Comparison of ENCODE assay signal across 20 mouse cellular contexts in genomic region chr11:78764820-78765219, GRCm38 (mm10). TPM values are rescaled to one million over a fixed set of nuclear protein-coding genes. Genes with fewer than 3 reads are reported as not detected.
A peak's percentile ranks its signal among the peaks of the same experiment; 100 is the strongest.
DNase-seq lines count a peak whose midpoint lies in the region; ATAC-seq and TF ChIP-seq lines count a peak whose summit lies in the region.
"Had no signal": no experiment of that assay in that cellular context is flagged by ENCODE, and none has a peak within 500 bp of the region (broad histone marks: within the 10 kb centered on the region; RNA-seq: fewer than 3 reads in every experiment).

No protein-coding gene starts in this region.

- H3K4me1 ChIP-seq in kidney, embryonic 14.5 days (ENCODE audit: control insufficient read depth, insufficient read depth, low read length) = 0 out of 2 replicates have a peak, but pooled peaks cover 4% of the 10 kb centered on the region
- no peaks in the 10 kb centered on the region for H3K4me1 ChIP-seq in kidney, embryonic 16.5 days (ENCODE audit: insufficient read depth, low read length)
- peaks cover 11 to 22% of the 10 kb centered on the region in 2 experiments for H3K4me1 ChIP-seq in MEL (ENCODE audit: control insufficient read depth in 1 of 2, insufficient read depth in 2 of 2, low read length in 2 of 2)
- H3K4me1 ChIP-seq: embryonic facial prominence, embryonic 13.5 days had no signal

- H3K27ac ChIP-seq in kidney, embryonic 14.5 days (ENCODE audit: low read depth, low read length) = no peak overlapping the region
- no peak overlapping the region for H3K27ac ChIP-seq in kidney, embryonic 16.5 days (ENCODE audit: low read length)
- H3K27ac ChIP-seq in MEL (ENCODE audit: control insufficient read depth, low read depth, low read length) = no peak overlapping the region
- H3K27ac ChIP-seq: embryonic facial prominence, embryonic 13.5 days; forebrain, embryonic 12.5 days; heart, embryonic 13.5 days; hindbrain, embryonic 12.5 days had no signal

- no peak for ATAC-seq in kidney, embryonic 14.5 days (ENCODE audit: low FRiP score, low TSS enrichment)
- ATAC-seq in kidney, embryonic 16.5 days (ENCODE audit: low FRiP score, low TSS enrichment) = no peak; the same call in 1 of the 2 replicates
- ATAC-seq: activated CD4-positive, CD25-positive, alpha-beta regulatory T cell, adult 4 months; forebrain, postnatal 0 days; Patski had no signal

- H3K9me3 ChIP-seq in kidney, embryonic 14.5 days (ENCODE audit: control insufficient read depth, low read length) = no peaks in the 10 kb centered on the region
- no peaks in the 10 kb centered on the region for H3K9me3 ChIP-seq in kidney, embryonic 16.5 days (ENCODE audit: low read length)
- H3K9me3 ChIP-seq in MEL (replicated peaks; ENCODE audit: insufficient read depth, low read length) = no peaks in the 10 kb centered on the region
- H3K9me3 ChIP-seq: embryonic facial prominence, embryonic 13.5 days; forebrain, embryonic 12.5 days; heart, embryonic 13.5 days; hindbrain, embryonic 12.5 days had no signal

- no peak for TF ChIP-seq RAD21 in MEL (IDR thresholded peaks at IDR 0.05; ENCODE audit: low read depth, low read length)

- no peak overlapping the region for H3K4me2 ChIP-seq in kidney, embryonic 14.5 days (replicated peaks; ENCODE audit: low read depth, low read length)
- no peak overlapping the region for H3K4me2 ChIP-seq in kidney, embryonic 16.5 days (replicated peaks; ENCODE audit: low read depth, low read length)
- H3K4me2 ChIP-seq: embryonic facial prominence, embryonic 13.5 days; forebrain, embryonic 12.5 days; heart, embryonic 13.5 days; hindbrain, embryonic 12.5 days had no signal

- no peak overlapping the region for H3K4me3 ChIP-seq in kidney, embryonic 14.5 days (ENCODE audit: low read length)
- no peak overlapping the region for H3K4me3 ChIP-seq in kidney, embryonic 16.5 days (ENCODE audit: low read length)
- no peak overlapping the region for H3K4me3 ChIP-seq in MEL (ENCODE audit: control insufficient read depth in 1 of 2, insufficient read depth in 1 of 2, low read depth in 2 of 2, low read length in 2 of 2)
- H3K4me3 ChIP-seq: embryonic facial prominence, embryonic 13.5 days; forebrain, embryonic 12.5 days; heart, embryonic 13.5 days; hindbrain, embryonic 12.5 days had no signal

- TF ChIP-seq CTCF in MEL (IDR thresholded peaks at IDR 0.05 in 2 of 3, conservative IDR thresholded peaks at IDR 0.05 in 1 of 3; ENCODE audit: control insufficient read depth in 1 of 3, insufficient read depth in 1 of 3, low read depth in 2 of 3, low read length in 3 of 3, poor library complexity in 1 of 3, severe bottlenecking in 1 of 3) = no peak

- peak; percentile 32 for DNase-seq in kidney, adult 11 months
- peak; percentile 31 for DNase-seq in kidney, adult 9 months
- peak; percentile 33 for DNase-seq in MEL (ENCODE audit: low read depth, low spot score)
- peak; percentile 19 to 20 for DNase-seq in kidney, postnatal 36 days
- no peak for DNase-seq in left cerebral cortex, adult 11 months (ENCODE audit: low spot score)
- DNase-seq: adrenal gland, postnatal 14 days; cerebellum, adult 18-20 months; cerebellum, adult 9-11 months; cerebellum, postnatal 36 days; forebrain, postnatal 0 days; gastrocnemius, postnatal 25 days; heart, postnatal 4 days had no signal

- H3K36me3 ChIP-seq in kidney, embryonic 14.5 days (ENCODE audit: control insufficient read depth, insufficient read depth, low read length) = no peaks in the 10 kb centered on the region
- no peaks in the 10 kb centered on the region for H3K36me3 ChIP-seq in kidney, embryonic 16.5 days (ENCODE audit: insufficient read depth, low read length)
- peaks cover 0 to 3% of the 10 kb centered on the region in 2 experiments; a peak in 1 of 4 replicates for H3K36me3 ChIP-seq in MEL (ENCODE audit: control insufficient read depth in 1 of 2, insufficient read depth in 2 of 2, low read length in 2 of 2)
- H3K36me3 ChIP-seq: embryonic facial prominence, embryonic 13.5 days; forebrain, embryonic 12.5 days; heart, embryonic 13.5 days; hindbrain, embryonic 12.5 days had no signal

- no peaks in the 10 kb centered on the region for H3K27me3 ChIP-seq in kidney, embryonic 14.5 days (ENCODE audit: control insufficient read depth, insufficient read depth, low read length)
- H3K27me3 ChIP-seq in kidney, embryonic 16.5 days (ENCODE audit: insufficient read depth, low read length) = no peaks in the 10 kb centered on the region
- no peaks in the 10 kb centered on the region; a peak in 1 of 4 replicates for H3K27me3 ChIP-seq in MEL (ENCODE audit: control insufficient read depth in 1 of 2, insufficient read depth in 2 of 2, low read length in 2 of 2)
- H3K27me3 ChIP-seq: embryonic facial prominence, embryonic 13.5 days; heart, embryonic 13.5 days; Patski had no signal

- H3K79me2 ChIP-seq in MEL (ENCODE audit: control insufficient read depth, insufficient read depth, low read length, poor library complexity) = no peaks in the 10 kb centered on the region

- peak in 1 of 2 experiments; percentile 21; a peak in 1 of 4 replicates for TF ChIP-seq EP300 in MEL (IDR thresholded peaks at IDR 0.05; ENCODE audit: low read depth in 1 of 2, low read length in 2 of 2)

- H3K9ac ChIP-seq in kidney, embryonic 14.5 days (ENCODE audit: low read depth, low read length) = no peak overlapping the region
- no peak overlapping the region for H3K9ac ChIP-seq in kidney, embryonic 16.5 days (replicated peaks; ENCODE audit: low read length)
- H3K9ac ChIP-seq in MEL (ENCODE audit: control insufficient read depth, low read depth, low read length, poor library complexity, severe bottlenecking) = no peak overlapping the region
- H3K9ac ChIP-seq: embryonic facial prominence, embryonic 13.5 days; forebrain, embryonic 12.5 days; forebrain, postnatal 0 days; heart, embryonic 13.5 days; hindbrain, embryonic 12.5 days had no signal

- 84% methylated on average over 6 of the region's 6 CpGs for WGBS in kidney, embryonic 14.5 days
- 72% methylated on average over 6 of the region's 6 CpGs for WGBS in kidney, embryonic 16.5 days

- no peak for TF ChIP-seq POLR2A in MEL (IDR thresholded peaks at IDR 0.05; ENCODE audit: control insufficient read depth in 1 of 2, insufficient read depth in 1 of 2, low read depth in 1 of 2, low read length in 2 of 2, poor library complexity in 1 of 2)

TF ChIP-seq in MEL, 35 proteins besides CTCF, POLR2A, EP300 and RAD21:
- TF ChIP-seq RCOR1 (IDR thresholded peaks at IDR 0.05; ENCODE audit: low read depth, low read length) = 0 out of 2 replicates have a peak, but pooled peaks have one; percentile 10
- no peak for TF ChIP-seq GATA1 (IDR thresholded peaks at IDR 0.05; ENCODE audit: low read depth, low read length)

RNA-seq across cellular contexts. Expression of gene Ccnq, which starts 13.3 kb away (rescaled TPM):
- 47.8 and 50.8 TPM in 2 replicates for polyA plus RNA-seq in kidney, embryonic 14.5 days (2014; fragmentation: Nextera tagmentation; extraction: Ambion mirVana)
- polyA plus RNA-seq in kidney, embryonic 16.5 days (2015; fragmentation: Nextera tagmentation; extraction: Ambion mirVana) = 44.1 and 47.0 TPM in 2 replicates
- 74.1 and 77.5 TPM in 2 replicates for total RNA-seq in MEL (2012; rRNA removed)
- 10 to 100 TPM in 1 of 2 experiments, not detected in 1; 80.5 TPM for polyA plus RNA-seq in MEL (2012; ENCODE audit: insufficient read depth in 1 of 2, insufficient read length in 2 of 2, low read depth in 1 of 2, low replicate concordance in 2 of 2, missing spikeins in 1 of 2)
